Mouse (Mus musculus): ENCODE measurements around the gene Dse.

The Dse gene

DNA sequence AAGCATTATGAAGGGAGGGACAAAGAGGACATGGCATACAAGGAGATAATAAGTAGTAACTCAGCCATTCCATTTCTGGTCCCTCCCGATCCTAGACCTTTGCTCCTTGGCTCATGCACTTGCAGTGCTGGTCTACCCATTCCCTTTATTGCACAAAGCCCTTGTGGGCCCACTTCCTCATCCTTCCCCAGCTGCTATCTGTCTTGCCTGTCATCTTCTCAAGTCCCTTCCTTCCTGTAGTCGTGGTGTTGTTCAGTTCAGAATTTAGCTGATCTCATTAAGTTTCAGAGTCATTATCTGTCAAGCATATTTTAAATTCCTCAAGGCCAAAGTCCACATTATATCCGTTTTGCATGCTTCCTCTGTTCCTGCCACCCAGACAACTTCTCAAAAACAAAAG lies 9.5 kb downstream of the Dse start:
- DNase-seq: no peak

DNA sequence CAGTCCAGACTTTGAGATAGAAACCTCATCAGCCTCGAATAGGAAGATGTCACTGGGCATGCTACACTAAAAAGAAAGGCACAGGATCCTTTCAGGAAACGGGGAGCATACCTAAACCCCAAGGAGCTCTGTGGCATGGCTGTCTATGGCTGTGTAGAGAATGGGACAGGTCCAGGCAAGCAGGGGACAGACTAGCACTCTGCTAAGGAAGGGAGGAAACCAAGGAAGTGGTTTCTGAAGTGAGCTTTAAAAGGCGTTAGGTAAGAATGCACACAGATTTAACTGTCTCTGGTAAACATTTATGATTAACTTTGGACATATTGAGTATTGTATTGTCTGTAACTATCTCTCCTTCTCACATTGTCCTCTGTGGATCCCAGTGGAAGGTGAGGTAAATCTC lies 10.2 kb downstream of the Dse start:
- no peak for DNase-seq

- no peak for DNase-seq
Measured at GRCm38 (mm10) chr10:34194957-34195356, 12.6 kb downstream of the Dse start.

DNA sequence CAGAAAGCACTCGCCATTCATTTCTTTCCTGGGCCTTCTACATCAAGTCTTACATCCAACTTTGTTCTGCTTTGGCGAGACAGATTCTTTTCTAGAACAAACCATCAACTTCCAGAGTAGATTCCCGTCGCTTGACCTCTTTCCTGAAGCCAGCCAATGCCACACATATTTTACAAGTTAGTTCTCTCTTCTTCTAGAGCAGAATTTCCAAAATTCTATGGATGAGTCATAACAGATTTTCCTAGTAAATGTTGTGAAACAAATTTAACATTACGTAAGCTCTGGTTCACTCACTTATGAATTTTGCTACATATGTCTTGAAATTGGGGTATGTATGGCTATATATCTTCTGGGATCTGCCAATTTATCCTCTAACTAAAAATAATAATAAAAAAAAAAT lies 13.0 kb downstream of the Dse start:
- DNase-seq: no peak

DNA sequence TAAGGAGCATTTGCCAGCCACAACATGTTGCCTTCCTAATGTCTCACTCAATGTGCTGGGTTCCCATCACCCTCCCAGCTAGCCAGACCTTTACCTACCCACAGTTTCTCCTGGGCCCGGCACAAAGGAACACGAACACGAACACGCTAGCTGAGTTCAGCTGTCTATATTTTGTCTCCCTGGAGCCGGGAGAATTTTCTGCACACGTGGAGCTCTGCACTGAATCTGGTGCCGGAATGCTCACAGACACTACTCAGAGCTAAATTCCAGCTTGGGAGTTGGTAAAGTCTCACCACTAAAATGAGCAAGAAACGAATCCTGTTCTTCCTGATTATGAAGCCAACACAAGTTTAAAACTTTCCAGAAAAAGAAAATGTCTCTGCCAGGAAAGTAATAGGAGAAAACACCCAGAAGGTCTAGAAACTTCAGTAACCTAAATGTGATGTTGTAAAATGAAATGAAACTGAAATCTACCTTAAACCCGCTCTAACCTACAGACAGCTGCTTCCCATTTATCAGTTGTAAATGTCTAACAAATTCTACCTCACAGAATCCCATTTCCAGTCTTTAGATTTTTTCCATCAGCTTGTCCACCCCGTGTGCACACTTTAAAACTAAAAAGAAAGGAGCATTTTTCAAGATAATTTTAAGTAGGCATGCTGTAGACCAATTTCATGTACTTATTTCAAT lies 20.8 kb downstream of the Dse start:
- no peak for DNase-seq

DNA sequence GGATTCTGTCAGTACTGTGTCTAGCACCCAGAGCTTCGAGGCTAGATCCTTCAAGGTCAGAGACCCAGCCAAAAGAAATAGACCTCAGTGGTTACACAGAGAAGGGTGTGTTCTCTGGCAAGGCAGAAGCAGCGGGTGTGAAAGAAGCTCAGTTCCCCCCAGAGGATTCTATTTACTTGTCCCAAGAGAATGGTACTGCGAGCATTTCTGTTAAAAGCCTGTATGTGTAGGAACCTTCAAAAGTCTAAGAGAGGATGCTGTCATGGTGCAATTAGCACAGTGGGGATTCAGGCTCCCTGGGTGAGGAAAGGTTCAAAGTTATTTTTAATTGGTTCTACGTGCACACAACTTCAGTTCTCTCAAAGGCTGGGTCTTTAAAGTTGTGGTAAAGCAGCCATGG lies 22.0 kb downstream of the Dse start:
- no peak for DNase-seq

DNA sequence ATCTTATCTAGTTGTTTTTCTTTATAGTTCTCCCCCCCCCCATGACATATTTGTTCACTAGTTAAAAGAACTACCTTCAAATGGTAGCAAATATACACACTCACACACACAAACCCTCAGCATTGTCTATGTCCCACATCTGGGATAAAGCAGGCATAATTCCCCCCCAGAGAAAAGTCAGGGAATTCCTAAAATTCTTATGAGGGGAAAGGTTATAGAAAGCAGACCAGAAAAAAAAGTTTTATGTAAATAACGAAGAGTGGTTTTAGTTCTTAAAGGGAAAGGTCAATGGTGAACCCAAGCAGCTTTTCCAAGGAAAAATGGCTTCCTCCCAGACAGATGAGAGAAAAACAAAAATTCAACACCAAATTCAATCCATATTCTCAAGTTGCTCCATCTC lies 22.6 kb downstream of the Dse start:
- DNase-seq: no peak

- DNase-seq: no peak
Measured at GRCm38 (mm10) chr10:34183731-34184130, 23.8 kb downstream of the Dse start.

- no peak for DNase-seq
Measured at GRCm38 (mm10) chr10:34175870-34176606, 31.5 kb downstream of the Dse start.

DNA sequence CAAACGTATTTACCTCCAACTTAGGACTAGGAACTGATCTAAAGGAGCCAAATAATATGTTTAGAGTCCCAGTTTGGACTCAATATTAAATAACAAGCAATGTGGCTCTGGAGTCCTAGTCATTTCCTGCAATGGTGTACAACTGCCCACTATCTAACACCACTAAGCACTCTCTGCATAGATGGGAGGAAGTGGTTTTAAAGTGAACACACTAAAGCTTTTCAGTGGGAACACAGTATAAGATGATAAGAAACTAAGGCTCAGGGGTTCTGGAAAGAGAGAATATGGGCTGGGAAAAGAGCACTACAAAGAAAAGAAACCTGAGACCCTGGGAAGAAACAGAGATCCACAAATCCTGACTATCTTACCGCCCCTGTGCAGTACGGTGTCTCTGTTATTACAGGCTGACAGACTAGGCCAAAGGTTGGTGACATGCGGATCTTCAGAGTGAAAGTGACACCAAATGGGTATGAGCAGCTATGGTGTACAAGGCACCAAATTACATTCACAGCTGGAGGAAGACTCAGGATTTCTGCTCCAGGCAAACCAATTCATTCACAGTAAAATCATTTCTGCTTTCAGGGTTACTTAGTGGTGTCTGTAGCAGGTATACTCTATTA lies 34.7 kb downstream of the Dse start:
- no peak for DNase-seq

DNA sequence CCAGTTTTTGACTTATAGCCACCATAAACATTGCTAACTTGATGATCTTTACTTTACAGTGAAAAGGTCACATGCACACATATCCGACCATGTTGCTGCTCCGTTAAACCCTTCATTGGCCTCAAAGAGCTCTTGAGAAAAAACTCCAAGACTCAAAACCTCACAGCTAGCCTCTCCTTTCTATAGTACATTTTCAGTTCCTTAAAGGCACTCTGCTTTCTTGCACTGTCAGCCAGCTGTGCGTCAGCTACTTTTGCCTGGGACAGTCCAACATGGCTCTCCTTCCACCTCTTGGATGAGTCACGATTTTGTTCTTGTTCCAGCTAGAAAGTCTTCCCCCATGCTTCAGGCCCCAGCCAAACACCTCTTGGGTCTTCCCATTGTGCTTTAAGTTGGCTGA lies 35.9 kb downstream of the Dse start:
- no peak for DNase-seq

GRCm38 (mm10) chr10:34171191-34171590 lies 36.3 kb downstream of the Dse start:
- no peak for DNase-seq

DNA sequence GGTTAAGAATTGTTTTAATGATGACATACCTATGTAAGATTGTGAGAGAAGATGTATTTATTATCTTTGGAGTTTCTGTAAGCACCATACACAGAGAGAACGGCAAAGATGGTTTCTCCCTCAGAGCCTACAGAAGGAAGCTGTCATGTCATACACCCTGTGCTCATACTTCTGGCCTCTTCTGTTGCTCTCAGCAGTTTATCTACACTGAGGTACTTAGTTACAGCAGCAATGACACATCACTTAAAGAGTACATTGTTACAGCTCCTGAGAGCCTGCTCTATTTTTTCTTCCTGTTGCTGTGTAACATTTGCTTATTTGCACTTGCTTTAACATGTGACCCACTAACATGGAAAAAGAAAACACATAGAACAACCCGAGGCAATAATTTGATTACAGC lies 40.5 kb downstream of the Dse start:
- no peak for DNase-seq

GRCm38 (mm10) chr10:34155796-34156554 lies 51.5 kb downstream of the Dse start:
- no peak for DNase-seq

DNA sequence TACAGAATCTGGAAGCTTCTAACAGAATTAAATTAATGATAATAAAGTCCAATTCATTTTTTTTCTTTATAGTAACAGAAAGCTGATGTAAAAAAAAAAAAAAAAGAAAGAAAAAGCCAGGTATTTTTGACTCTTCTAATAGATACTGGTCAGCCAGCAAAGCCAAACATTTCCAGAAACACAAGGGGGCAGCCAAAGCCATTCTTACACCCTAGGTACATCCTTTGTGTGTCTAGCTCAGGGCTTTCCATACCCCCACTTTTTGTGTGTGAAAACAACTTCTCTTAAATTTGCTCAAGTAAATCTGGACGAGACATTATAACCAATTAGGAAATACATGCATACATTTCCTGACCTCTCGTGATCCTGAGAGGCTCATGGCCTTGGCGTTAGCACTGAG lies 55.7 kb downstream of the Dse start:
- DNase-seq: no peak

DNA sequence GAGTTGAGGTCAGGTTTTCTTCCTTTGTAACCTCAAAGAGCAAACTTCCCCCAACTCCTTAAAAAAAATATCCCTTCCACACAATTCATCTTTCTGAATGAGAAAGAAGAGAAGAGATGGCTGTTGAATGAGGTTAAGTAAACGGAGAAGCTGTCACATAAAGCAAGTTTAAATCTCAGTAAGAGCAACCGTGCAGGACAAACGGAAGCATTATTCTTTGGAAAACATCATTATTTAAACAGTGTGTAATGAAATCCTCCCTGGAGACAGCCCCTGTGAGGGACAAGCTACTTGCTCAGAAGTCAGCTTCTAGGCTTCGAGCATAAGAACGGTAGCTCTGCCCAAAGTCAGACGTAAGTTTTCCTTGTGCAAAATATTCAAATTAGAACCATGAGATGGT lies 57.1 kb downstream of the Dse start:
- DNase-seq: no peak

DNA sequence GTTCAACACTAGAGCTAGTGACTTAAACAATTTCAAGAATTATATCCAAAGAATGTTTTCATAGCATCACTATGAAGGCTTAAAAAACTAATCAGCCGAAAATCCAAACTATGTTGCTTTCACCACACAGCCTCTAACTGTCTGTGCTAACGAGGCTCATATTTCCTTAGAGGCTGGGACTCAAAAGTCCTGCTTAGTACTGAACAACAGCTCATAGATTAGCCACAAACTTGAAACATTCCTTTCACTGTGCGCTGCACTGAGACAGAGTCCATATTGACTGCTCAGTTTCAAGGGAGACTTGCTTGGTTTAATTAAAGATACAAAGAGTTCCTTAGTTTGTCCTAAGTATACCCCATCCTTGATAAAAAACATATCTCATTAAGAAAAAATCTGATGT lies 57.7 kb downstream of the Dse start:
- DNase-seq: no peak

- DNase-seq: no peak
Measured at GRCm38 (mm10) chr10:34141693-34142092, 65.8 kb downstream of the Dse start.

GRCm38 (mm10) chr10:34139768-34140167 lies 67.7 kb downstream of the Dse start:
- DNase-seq: no peak

GRCm38 (mm10) chr10:34138027-34138426 lies 69.5 kb downstream of the Dse start:
- DNase-seq: no peak

DNA sequence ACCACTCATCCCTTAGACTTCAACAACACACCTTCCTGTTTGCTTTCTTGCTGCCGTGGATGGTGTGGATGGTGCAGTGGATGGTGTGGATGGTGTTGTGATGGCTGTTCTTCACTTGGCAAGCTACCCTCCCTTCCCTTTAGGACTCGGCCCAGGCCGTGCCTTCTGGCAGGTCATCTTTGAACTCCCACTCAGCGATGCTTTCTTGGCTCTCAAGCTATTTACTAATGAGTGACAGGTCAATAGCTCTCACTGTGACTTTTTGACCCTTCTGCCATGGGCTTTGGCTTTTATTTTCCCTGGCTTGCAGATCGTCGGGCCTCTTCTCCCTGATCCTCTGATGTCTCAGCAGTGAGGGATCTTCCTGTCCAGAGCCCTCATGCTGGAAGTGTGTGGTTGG lies 71.1 kb downstream of the Dse start:
- no peak for DNase-seq

- no peak for DNase-seq
Measured at GRCm38 (mm10) chr10:34131356-34131755, 76.2 kb downstream of the Dse start.

- no peak for DNase-seq
Measured at GRCm38 (mm10) chr10:34128391-34128790, 79.1 kb downstream of the Dse start.
